Mouse (Mus musculus): ENCODE measurements around the gene Slc17a6. TPM values are rescaled to one million over a fixed set of nuclear protein-coding genes. Genes with fewer than 3 reads are reported as not detected.
"Not testable (repeated sequence)": the region's sequence is repeated elsewhere in the genome, so short reads cannot be mapped to it uniquely, and the experiment has no call there.

The Slc17a6 gene
- polyA plus RNA-seq, 1 experiment from 2014 or later, result not detected

- no peaks in the 10 kb centered on the region for H3K36me3 ChIP-seq (ENCODE audit: inconsistent target)
- H3K27ac ChIP-seq, result no peak overlapping the region
- WGBS (ENCODE audit: missing documents), result 11% methylated on average over 7 of the region's 9 CpGs
- H3K4me3 ChIP-seq (ENCODE audit: inconsistent target), result no peak overlapping the region
- H3K79me2 ChIP-seq (ENCODE audit: inconsistent target), result no peaks in the 10 kb centered on the region
These were observed 6.5 kb downstream of the Slc17a6 start for GRCm38 (mm10) chr7:51628349-51628748.

DNA sequence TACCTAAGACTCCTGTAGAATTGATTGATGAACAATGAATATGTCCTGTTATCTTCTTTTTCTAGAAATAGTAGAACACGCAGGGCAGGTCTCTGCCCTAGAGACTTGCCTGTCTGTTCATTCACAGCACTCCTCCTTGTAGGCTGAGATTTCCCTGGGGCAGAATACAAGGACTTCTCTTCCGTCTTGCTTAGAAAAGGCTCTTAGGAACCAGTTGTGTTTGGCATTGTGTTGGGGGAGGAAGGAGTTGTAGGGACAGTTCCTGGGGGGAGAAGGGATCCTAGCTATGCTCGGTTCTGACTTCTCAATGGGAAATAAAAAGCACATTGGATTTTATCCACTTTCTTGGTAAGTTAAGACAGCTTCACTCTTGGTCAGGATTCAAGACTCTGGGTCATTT, 7.4 kb downstream of the Slc17a6 start:
- 17% methylated on average over 3 of the region's 3 CpGs for WGBS (ENCODE audit: missing documents)
- Histone ChIP-seq H3K36me3 (ENCODE audit: inconsistent target) (no peaks in the 10 kb centered on the region), H3K27ac (no peak overlapping the region)

GRCm38 (mm10) chr7:51631171-51631570, 9.4 kb downstream of the Slc17a6 start:
- H3K27ac ChIP-seq, result no peak overlapping the region
- no peaks in the 10 kb centered on the region for H3K36me3 ChIP-seq (ENCODE audit: inconsistent target)
- H3K4me3 ChIP-seq (ENCODE audit: inconsistent target), result no peak overlapping the region
- no peaks in the 10 kb centered on the region for H3K79me2 ChIP-seq (ENCODE audit: inconsistent target)
- 47% methylated on average over 3 of the region's 3 CpGs for WGBS (ENCODE audit: missing documents)

More for the DNA sequence above, 7.4 kb downstream of the Slc17a6 start:
- H3K79me2 ChIP-seq (ENCODE audit: inconsistent target), result no peaks in the 10 kb centered on the region
- no peak overlapping the region for H3K4me3 ChIP-seq (ENCODE audit: inconsistent target)

DNA sequence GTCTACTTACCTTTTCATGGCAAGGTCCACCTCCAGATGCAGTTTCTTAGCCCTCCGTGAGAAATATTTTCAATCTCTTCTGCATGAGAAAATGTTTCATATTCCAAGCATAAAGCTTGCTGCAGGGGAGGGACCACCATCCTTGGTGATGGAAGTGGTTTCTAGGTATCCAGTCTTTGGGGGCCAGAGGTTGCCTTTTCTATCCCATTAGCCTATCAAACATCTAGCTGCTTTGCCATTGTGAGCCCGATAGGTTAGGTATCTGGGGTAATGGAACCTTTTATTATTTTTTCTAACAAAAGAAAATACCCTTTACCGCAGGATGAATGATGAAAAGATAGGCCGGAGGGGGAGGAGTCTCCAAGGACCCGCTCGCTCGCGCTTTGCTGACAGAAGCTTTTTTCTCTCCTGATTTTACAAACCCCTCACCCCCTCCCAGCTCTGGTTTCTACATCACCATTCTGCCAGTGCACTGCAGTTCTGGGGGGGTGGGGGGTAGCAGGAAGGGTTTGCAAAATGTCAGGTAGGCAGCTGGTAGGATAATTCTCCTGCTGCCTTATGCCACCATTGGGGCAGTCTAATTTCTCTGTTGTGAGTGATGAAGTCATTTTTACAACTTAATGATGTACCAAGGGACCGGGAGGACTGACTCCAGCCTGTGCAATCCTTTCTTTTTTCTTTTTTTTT, 10.9 kb downstream of the Slc17a6 start:
- no peak overlapping the region for H3K27ac ChIP-seq
- no peaks in the 10 kb centered on the region for H3K79me2 ChIP-seq (ENCODE audit: inconsistent target)
- no peaks in the 10 kb centered on the region for H3K36me3 ChIP-seq (ENCODE audit: inconsistent target)
- WGBS (ENCODE audit: missing documents), result 18% methylated on average over 9 of the region's 9 CpGs
- H3K4me3 ChIP-seq (ENCODE audit: inconsistent target), result no peak overlapping the region

DNA sequence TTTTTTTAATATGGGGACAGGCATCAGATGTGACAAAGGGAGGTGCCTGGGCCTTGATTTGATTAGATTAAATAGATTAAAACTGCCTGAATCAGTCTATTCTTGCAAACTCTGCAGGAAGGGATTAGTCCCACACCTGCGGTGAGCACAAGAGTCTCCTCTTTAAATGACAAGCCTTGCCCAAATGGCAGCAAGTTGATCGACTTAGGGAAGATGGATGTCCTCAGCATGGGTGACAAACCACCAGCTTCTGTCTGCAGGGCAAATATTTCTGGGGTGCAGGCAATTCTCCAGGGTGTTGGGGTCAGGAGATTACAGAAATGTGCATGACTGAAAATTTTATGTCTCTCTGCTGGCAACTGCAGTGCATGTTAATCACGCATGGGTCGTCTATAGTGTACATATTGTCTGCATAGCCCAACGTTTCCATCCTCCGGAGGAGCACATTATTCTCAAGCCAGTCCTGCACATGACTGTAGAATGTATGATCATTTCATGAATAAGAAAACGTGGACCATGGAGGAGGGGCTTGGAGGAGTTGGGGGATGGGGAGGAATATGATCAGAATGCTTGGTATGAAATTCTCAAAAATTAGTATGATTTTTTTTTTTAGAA, 11.5 kb downstream of the Slc17a6 start:
- 13% methylated on average over 7 of the region's 7 CpGs for WGBS (ENCODE audit: missing documents)
- Histone ChIP-seq H3K4me3 (ENCODE audit: inconsistent target) (no peak overlapping the region), H3K79me2 (ENCODE audit: inconsistent target) (no peaks in the 10 kb centered on the region), H3K36me3 (ENCODE audit: inconsistent target) (no peaks in the 10 kb centered on the region), H3K27ac (no peak overlapping the region)

GRCm38 (mm10) chr7:51657152-51657551, 35.3 kb downstream of the Slc17a6 start:
- WGBS (ENCODE audit: missing documents), result 66% methylated on average over 3 of the region's 3 CpGs
- no peaks in the 10 kb centered on the region for H3K79me2 ChIP-seq (ENCODE audit: inconsistent target)
- H3K27ac ChIP-seq, result no peak overlapping the region
- H3K4me3 ChIP-seq (ENCODE audit: inconsistent target), result no peak overlapping the region
- no peaks in the 10 kb centered on the region for H3K36me3 ChIP-seq (ENCODE audit: inconsistent target)

GRCm38 (mm10) chr7:51662441-51662840, 40.6 kb downstream of the Slc17a6 start:
- H3K27ac ChIP-seq, result no peak overlapping the region
- 51% methylated on average over 5 of the region's 5 CpGs for WGBS (ENCODE audit: missing documents)
- no peaks in the 10 kb centered on the region for H3K79me2 ChIP-seq (ENCODE audit: inconsistent target)
- H3K4me3 ChIP-seq (ENCODE audit: inconsistent target), result no peak overlapping the region
- H3K36me3 ChIP-seq (ENCODE audit: inconsistent target), result no peaks in the 10 kb centered on the region

- WGBS (ENCODE audit: missing documents), result 93% methylated on average over 8 of the region's 8 CpGs
- Histone ChIP-seq H3K36me3 (ENCODE audit: inconsistent target) (no peaks in the 10 kb centered on the region), H3K79me2 (ENCODE audit: inconsistent target) (no peaks in the 10 kb centered on the region), H3K27ac (no peak overlapping the region), H3K4me3 (ENCODE audit: inconsistent target) (no peak overlapping the region)
These were observed 71.9 kb downstream of the Slc17a6 start for GRCm38 (mm10) chr7:51693539-51694217.

GRCm38 (mm10) chr7:51694452-51694851, 72.6 kb downstream of the Slc17a6 start:
- H3K4me3 ChIP-seq (ENCODE audit: inconsistent target), result no peak overlapping the region
- H3K36me3 ChIP-seq (ENCODE audit: inconsistent target), result no peaks in the 10 kb centered on the region
- WGBS (ENCODE audit: missing documents), result 84% methylated on average over 4 of the region's 4 CpGs
- no peaks in the 10 kb centered on the region for H3K79me2 ChIP-seq (ENCODE audit: inconsistent target)
- H3K27ac ChIP-seq, result no peak overlapping the region

DNA sequence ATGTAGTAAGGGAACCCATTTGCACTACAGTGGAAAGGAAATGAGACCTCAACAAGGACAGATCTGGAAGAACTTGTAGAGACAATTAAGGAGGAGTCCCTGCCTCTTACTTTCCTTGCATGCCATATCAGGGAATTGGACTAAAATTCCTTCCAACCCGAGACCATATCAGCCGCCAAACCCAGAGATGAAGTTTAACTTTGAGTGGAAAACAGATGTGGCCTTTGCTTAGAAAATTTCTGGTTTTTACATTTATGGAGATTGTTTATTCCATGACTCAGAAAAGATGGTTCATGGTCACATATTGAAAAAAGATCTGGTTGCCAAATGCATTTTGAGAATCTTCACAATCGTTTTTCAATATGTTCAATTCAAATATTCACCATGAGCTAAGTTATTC, 87.7 kb downstream of the Slc17a6 start:
- 85% methylated on average over 3 of the region's 3 CpGs for WGBS (ENCODE audit: missing documents)
- Histone ChIP-seq H3K79me2 (ENCODE audit: inconsistent target) (no peaks in the 10 kb centered on the region), H3K36me3 (ENCODE audit: inconsistent target) (no peaks in the 10 kb centered on the region), H3K4me3 (ENCODE audit: inconsistent target) (no peak overlapping the region), H3K27ac (no peak overlapping the region)

DNA sequence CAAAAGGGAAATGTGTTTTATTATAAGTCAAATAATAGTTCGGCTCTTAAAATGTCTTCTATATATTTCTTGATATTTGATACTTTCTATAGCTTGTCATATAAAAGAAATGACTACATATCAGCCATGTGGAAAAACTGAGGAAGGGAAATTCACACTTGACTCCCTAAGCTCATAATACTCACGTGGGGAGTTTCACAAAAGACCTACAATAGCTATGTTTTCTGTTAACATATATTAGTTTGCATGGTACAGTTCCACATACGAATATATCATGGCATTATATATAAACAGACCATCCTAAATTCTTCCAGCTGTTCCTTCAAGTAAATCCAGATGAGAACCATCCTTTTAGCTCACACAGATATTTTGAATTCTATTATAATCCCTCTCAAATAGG, 88.5 kb downstream of the Slc17a6 start:
- H3K4me3 ChIP-seq (ENCODE audit: inconsistent target), result not testable (repeated sequence)

DNA sequence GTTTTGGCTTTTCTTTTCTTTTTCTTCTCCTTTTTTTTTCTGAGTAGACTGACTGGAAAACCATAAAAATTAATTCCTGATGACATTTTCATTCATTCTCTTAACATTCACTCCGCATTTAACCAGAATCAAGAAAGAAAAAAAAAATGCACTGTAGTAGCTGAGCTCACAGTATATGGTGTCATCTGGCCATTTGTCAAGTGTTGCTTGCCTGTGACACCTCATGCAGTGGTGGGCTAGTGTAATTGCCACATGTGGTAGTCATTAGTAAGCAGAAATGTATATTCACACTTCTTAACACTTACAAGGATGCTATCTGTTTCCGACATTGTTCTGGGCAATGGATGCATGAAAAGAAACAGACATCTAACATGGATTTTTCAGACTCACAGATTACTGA, 94.0 kb downstream of the Slc17a6 start:
- H3K79me2 ChIP-seq (ENCODE audit: inconsistent target), result no peaks in the 10 kb centered on the region
- H3K4me3 ChIP-seq (ENCODE audit: inconsistent target), result no peak overlapping the region
- no peaks in the 10 kb centered on the region for H3K36me3 ChIP-seq (ENCODE audit: inconsistent target)
- H3K27ac ChIP-seq, result no peak overlapping the region
- WGBS (ENCODE audit: missing documents), result 100% methylated on average over 2 of the region's 2 CpGs

More for the DNA sequence above, 88.5 kb downstream of the Slc17a6 start:
- WGBS (ENCODE audit: missing documents), result 71% methylated on average over 2 of the region's 3 CpGs
- not testable (repeated sequence) for H3K27ac ChIP-seq; H3K79me2 ChIP-seq (ENCODE audit: inconsistent target); H3K36me3 ChIP-seq (ENCODE audit: inconsistent target)

Measured in macrophage (primary cell).